Mouse (Mus musculus): ENCODE measurements around the gene Lrrc75a. TPM values are rescaled to one million over a fixed set of nuclear protein-coding genes. Genes with fewer than 3 reads are reported as not detected.

Lrrc75a gene
- polyA plus RNA-seq, 1 experiment from 2014 or later: 10.5 TPM

DNA sequence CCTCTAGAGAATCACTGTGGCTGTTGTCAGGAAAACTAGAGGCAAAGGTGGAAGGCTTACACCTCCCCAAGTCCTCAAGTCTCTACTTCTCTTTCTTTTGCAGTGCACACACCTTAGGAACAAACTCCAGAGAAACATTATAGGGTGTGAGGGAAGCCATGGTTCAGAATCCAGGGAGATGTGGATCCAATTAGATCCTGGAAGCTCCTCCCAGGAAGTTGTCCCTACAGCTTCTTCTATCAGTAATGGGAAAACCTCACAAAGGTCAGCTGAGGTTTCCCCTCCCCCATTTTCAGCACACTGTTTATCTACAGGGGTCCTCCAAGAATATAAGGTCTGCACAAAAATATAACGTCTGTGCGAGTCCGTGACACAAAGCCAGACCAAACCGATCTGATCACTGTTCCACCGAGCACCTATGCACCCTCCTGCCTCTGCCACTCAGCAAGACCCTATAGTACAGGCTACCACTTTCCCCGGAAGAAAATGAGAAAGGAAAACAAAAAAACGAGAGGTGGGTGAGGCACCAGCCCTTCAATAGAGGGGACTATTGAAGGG, 1.3 kb downstream of the Lrrc75a start:
- H3K36me3 ChIP-seq (ENCODE audit: control insufficient read depth, insufficient read depth, low read length): no peaks in the 10 kb centered on the region
- peak overlapping the region; percentile 99 for H3K4me2 ChIP-seq (ENCODE audit: low read depth, low read length)
- no peak overlapping the region for H3K9ac ChIP-seq (replicated peaks; ENCODE audit: low read depth, low read length)
- no peak overlapping the region for H3K27ac ChIP-seq (ENCODE audit: low read depth, low read length)
- ATAC-seq (ENCODE audit: low read depth): no peak
- no peaks in the 10 kb centered on the region for H3K9me3 ChIP-seq (ENCODE audit: control insufficient read depth, low read length)
- peaks cover 37% of the 10 kb centered on the region for H3K4me1 ChIP-seq (ENCODE audit: control insufficient read depth, insufficient read depth, low read length)
- 51% methylated on average over 7 of the region's 7 CpGs for WGBS
- H3K4me3 ChIP-seq (ENCODE audit: low read depth, low read length): peak overlapping the region; percentile 71
- no peaks in the 10 kb centered on the region for H3K27me3 ChIP-seq (ENCODE audit: control insufficient read depth, insufficient read depth, low read length)

DNA sequence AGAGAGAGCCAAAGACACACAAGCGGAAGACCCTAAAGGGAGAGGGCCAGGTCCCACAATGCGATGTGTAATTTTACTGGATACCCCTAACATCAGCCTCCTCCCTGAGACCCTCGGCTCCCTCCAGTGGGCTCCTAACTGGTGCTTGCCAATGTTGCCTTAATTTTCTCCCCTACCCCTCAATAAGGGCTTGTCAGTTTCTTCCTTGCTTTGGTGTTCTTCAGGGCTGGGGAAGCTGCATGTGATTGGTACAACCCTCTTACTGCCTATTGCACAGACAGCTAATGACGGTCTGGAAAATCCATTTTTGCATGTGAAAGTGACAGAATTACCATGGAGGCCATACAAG, 1.9 kb downstream of the Lrrc75a start:
- Histone ChIP-seq H3K4me3 (ENCODE audit: low read depth, low read length) (no peak overlapping the region; the same call in 1 of the 2 replicates), H3K9me3 (ENCODE audit: control insufficient read depth, low read length) (no peaks in the 10 kb centered on the region), H3K9ac (replicated peaks; ENCODE audit: low read depth, low read length) (no peak overlapping the region), H3K4me1 (ENCODE audit: control insufficient read depth, insufficient read depth, low read length) (peaks cover 37% of the 10 kb centered on the region), H3K27me3 (ENCODE audit: control insufficient read depth, insufficient read depth, low read length) (no peaks in the 10 kb centered on the region), H3K36me3 (ENCODE audit: control insufficient read depth, insufficient read depth, low read length) (no peaks in the 10 kb centered on the region), H3K4me2 (ENCODE audit: low read depth, low read length) (peak overlapping the region; percentile 99), H3K27ac (ENCODE audit: low read depth, low read length) (peak overlapping the region; percentile 28; the same call in 1 of the 2 replicates)
- no peak for ATAC-seq (ENCODE audit: low read depth)
- WGBS: 33% methylated on average over 4 of the region's 4 CpGs

DNA sequence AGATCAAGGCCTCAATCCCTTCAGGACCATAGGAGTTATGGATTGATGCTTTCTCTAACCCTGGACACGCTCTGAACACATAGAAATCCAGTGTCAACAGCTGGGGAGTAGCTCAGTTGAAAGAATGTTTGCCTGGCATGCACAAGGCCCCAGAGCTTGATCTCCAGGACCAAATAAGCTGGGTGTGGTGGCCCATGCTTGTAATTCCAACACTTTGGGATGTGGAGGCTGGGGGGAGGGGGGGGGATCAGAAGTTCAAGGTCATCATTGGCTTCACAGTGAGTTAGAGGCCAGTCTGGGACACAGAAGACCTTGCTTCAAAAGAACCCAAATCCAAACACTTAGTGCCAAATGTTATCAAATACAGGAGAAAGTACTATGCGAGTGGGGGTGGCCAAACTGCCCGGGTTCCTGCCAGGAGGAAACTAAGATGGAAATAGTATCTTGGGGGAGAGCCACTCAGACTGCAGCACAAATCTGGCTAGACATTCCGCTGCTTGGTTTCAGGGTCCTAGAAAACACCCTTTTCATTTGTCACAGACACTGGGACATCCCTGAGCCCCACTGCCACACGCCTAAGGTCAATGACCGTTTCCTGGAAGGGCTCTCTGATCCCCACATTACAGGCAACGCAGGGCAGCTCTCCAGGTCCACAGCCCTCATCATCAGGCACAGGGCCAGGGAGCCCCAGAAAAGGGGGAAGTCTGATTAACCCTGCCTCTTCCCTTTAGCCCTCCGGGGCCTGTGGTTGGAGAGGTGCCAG, 2.4 kb downstream of the Lrrc75a start:
- Histone ChIP-seq H3K9ac (replicated peaks; ENCODE audit: low read depth, low read length) (no peak overlapping the region), H3K27me3 (ENCODE audit: control insufficient read depth, insufficient read depth, low read length) (no peaks in the 10 kb centered on the region), H3K4me3 (ENCODE audit: low read depth, low read length) (no peak overlapping the region; the same call in 1 of the 2 replicates), H3K36me3 (ENCODE audit: control insufficient read depth, insufficient read depth, low read length) (no peaks in the 10 kb centered on the region), H3K9me3 (ENCODE audit: control insufficient read depth, low read length) (no peaks in the 10 kb centered on the region), H3K4me2 (ENCODE audit: low read depth, low read length) (peak overlapping the region; percentile 99), H3K4me1 (ENCODE audit: control insufficient read depth, insufficient read depth, low read length) (peaks cover 37% of the 10 kb centered on the region), H3K27ac (ENCODE audit: low read depth, low read length) (peak overlapping the region; percentile 28; the same call in 1 of the 2 replicates)
- ATAC-seq (ENCODE audit: low read depth): no peak
- WGBS: 34% methylated on average over 8 of the region's 8 CpGs

DNA sequence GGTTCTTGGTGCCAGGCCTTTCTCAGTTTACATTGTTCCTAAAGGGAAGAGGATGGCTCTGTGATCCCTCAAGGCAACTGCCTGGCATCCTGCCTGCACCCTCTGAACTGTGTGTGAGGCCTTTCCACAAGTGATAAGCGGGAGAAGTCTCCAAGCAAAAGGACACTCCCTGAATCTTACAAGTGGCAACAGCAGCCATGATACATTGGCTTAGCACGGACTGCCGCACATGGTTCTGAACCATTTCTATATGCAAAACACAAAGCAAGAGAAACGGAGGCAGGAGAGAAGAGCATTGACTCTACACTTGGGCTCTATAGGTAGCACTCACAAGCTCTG, 3.0 kb downstream of the Lrrc75a start:
- WGBS: 87% methylated on average over 4 of the region's 4 CpGs
- H3K4me3 ChIP-seq (ENCODE audit: low read depth, low read length): no peak overlapping the region
- ATAC-seq (ENCODE audit: low read depth): no peak
- no peaks in the 10 kb centered on the region for H3K27me3 ChIP-seq (ENCODE audit: control insufficient read depth, insufficient read depth, low read length)
- H3K4me2 ChIP-seq (ENCODE audit: low read depth, low read length): no peak overlapping the region
- H3K4me1 ChIP-seq (ENCODE audit: control insufficient read depth, insufficient read depth, low read length): peaks cover 37% of the 10 kb centered on the region
- H3K27ac ChIP-seq (ENCODE audit: low read depth, low read length): no peak overlapping the region; the same call in 1 of the 2 replicates
- H3K9ac ChIP-seq (replicated peaks; ENCODE audit: low read depth, low read length): no peak overlapping the region
- no peaks in the 10 kb centered on the region for H3K36me3 ChIP-seq (ENCODE audit: control insufficient read depth, insufficient read depth, low read length)
- H3K9me3 ChIP-seq (ENCODE audit: control insufficient read depth, low read length): no peaks in the 10 kb centered on the region

DNA sequence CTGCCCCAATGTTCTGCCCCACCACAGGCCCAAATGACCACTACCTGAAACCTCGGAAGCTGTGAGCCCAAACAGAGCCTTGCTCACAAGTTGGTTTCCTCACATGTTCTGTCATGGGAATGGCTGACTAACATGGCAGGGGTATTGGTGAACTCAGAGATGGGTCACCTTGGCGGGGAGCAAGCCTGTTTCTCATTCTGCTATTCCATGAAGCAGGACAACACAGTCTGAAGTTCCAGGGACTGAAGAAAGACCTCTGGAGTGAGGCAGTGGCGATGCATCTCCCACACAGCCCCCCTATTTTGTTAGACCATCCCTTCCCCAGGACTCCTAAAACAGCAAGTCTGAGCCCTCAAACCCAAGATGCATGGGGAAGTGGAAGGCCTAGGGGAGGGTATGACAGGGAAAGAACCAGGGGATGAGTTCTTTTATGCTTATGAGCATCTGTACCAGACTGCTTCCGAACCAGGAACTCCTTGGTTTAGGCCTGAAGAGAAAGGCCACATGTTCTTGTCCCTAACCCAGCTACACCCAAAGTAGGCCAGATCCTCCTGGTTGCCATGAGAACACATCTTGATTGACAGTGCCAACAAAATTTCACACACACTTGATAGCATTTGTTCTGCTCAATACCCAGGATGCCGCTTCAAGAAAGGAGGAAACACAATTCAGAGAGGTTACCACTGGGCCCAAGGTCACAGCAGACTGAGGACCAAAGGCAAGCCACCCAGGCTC, 3.6 kb downstream of the Lrrc75a start:
- 90% methylated on average over 5 of the region's 5 CpGs for WGBS
- Histone ChIP-seq H3K9ac (replicated peaks; ENCODE audit: low read depth, low read length) (no peak overlapping the region), H3K27ac (ENCODE audit: low read depth, low read length) (no peak overlapping the region), H3K36me3 (ENCODE audit: control insufficient read depth, insufficient read depth, low read length) (no peaks in the 10 kb centered on the region), H3K27me3 (ENCODE audit: control insufficient read depth, insufficient read depth, low read length) (no peaks in the 10 kb centered on the region), H3K4me3 (ENCODE audit: low read depth, low read length) (no peak overlapping the region), H3K4me1 (ENCODE audit: control insufficient read depth, insufficient read depth, low read length) (peaks cover 37% of the 10 kb centered on the region), H3K4me2 (ENCODE audit: low read depth, low read length) (no peak overlapping the region), H3K9me3 (ENCODE audit: control insufficient read depth, low read length) (no peaks in the 10 kb centered on the region)
- no peak for ATAC-seq (ENCODE audit: low read depth)

DNA sequence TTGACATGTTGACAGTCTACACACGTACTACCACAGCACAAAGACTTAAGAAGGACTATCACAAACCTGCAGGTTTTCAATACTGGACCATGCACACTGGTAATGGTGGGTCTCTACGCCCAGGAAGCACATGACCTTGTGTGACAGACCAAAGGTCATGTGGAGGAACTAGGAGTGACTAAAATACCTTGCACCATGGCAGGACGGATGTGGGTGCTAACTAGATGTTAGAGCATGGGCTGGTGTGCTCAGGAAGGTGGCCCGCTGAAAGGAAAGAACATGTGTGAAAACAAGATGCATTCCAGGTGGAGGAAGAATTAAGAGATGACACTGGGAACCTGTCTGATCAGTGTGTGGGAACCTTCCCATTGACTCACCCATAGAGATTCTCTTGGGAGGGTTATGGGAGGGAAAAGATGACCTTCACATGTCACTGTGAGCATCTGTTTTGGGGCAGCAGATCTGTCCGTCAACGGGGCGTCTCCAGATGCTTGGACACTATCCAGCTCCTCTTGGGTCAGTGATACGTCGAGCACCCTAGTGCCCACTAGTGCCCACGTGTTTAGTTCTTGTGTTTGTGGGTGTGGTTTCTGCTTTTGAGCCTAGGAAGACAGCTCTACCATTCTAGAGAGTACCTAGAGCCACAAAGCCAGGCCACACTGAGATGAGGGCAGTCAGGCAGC, 4.5 kb downstream of the Lrrc75a start:
- peaks cover 33% of the 10 kb centered on the region for H3K4me1 ChIP-seq (ENCODE audit: control insufficient read depth, insufficient read depth, low read length)

DNA sequence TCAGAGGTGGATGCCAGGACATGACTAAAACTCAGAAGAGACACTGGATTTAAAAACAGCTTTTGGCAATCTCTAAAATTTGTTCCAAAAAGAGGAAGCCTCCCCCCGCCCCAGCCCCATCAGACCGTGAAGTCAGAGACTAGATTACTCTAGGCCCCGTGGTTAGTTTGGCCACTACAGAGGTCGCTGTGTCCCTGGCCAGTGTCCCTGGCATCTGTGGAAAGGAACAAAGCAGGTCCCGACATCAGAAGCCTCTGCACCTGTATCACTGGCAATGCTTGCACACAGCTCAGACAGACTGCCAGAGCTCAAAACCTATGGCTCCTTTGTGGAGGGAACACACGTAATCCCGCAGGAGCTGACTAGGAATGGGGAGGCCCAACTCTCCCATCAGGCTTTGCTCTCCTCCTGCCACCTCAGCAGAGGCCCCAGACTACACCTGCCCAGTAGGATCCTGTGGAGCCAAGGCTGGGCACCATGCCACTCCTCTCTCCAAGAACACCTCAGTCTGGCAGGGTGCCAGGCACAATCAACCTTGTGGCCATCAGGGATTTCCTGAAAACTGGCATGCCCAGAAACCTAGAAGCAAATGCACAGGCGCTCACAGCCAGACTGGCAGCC, 5.2 kb downstream of the Lrrc75a start:
- Histone ChIP-seq H3K27ac (ENCODE audit: low read depth, low read length) (peak overlapping the region; percentile 44; the same call in 1 of the 2 replicates), H3K9ac (replicated peaks; ENCODE audit: low read depth, low read length) (no peak overlapping the region), H3K36me3 (ENCODE audit: control insufficient read depth, insufficient read depth, low read length) (no peaks in the 10 kb centered on the region), H3K4me3 (ENCODE audit: low read depth, low read length) (no peak overlapping the region), H3K27me3 (ENCODE audit: control insufficient read depth, insufficient read depth, low read length) (no peaks in the 10 kb centered on the region), H3K4me2 (ENCODE audit: low read depth, low read length) (no peak overlapping the region), H3K9me3 (ENCODE audit: control insufficient read depth, low read length) (no peaks in the 10 kb centered on the region), H3K4me1 (ENCODE audit: control insufficient read depth, insufficient read depth, low read length) (peaks cover 33% of the 10 kb centered on the region)
- no peak for ATAC-seq (ENCODE audit: low read depth)
- WGBS: 77% methylated on average over 8 of the region's 8 CpGs

More for the DNA sequence above, 4.5 kb downstream of the Lrrc75a start:
- no peak for ATAC-seq (ENCODE audit: low read depth)
- Histone ChIP-seq H3K27me3 (ENCODE audit: control insufficient read depth, insufficient read depth, low read length) (no peaks in the 10 kb centered on the region), H3K9me3 (ENCODE audit: control insufficient read depth, low read length) (no peaks in the 10 kb centered on the region), H3K9ac (replicated peaks; ENCODE audit: low read depth, low read length) (no peak overlapping the region), H3K27ac (ENCODE audit: low read depth, low read length) (peak overlapping the region; percentile 44; the same call in 1 of the 2 replicates), H3K36me3 (ENCODE audit: control insufficient read depth, insufficient read depth, low read length) (no peaks in the 10 kb centered on the region), H3K4me2 (ENCODE audit: low read depth, low read length) (no peak overlapping the region), H3K4me3 (ENCODE audit: low read depth, low read length) (no peak overlapping the region)
- 81% methylated on average over 10 of the region's 10 CpGs for WGBS

DNA sequence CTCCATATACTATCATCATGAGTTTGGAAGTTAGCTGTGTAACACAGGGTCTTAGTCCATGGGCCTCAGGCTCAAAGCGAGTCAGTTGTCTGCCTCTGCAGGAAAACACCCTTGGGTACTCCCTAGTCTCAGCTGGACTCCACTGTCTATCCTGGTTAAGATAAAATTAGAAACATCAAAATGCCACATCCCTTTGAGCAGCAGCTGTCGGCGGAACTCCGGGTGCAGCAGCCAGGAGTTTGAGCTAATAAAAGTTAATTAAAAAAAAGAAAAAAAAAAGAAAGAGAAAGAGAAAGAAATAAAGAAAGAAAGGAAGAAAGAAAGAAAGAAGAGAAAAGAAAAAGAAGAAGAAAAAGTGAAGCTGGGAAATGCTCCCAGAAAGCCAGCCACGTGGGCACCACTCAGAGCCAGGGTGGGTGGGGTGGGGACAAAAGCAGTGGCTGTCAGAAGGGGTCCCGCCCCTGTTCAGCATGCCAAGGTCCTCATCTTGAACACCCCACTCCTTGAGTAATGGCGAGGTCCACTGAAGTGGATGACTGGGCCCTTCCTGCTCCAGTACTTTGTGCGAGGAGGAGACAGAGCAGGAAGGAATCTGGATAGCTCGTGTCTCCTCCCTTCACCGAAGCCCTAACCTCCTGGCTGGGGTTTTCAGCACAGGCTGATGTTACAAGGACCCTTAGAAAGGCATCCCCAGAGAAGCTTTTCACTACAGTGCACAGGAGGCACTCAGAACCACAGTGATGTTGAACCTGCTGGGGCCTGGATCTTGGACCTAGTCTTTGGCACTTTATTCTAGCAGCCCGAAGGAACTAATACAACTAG, 6.1 kb downstream of the Lrrc75a start:
- WGBS: 49% methylated on average over 11 of the region's 11 CpGs

More for the DNA sequence above, 6.1 kb downstream of the Lrrc75a start:
- H3K4me2 ChIP-seq (ENCODE audit: low read depth, low read length): no peak overlapping the region
- no peaks in the 10 kb centered on the region for H3K9me3 ChIP-seq (ENCODE audit: control insufficient read depth, low read length)
- H3K27me3 ChIP-seq (ENCODE audit: control insufficient read depth, insufficient read depth, low read length): no peaks in the 10 kb centered on the region
- H3K4me1 ChIP-seq (ENCODE audit: control insufficient read depth, insufficient read depth, low read length): peaks cover 25% of the 10 kb centered on the region
- H3K36me3 ChIP-seq (ENCODE audit: control insufficient read depth, insufficient read depth, low read length): no peaks in the 10 kb centered on the region
- ATAC-seq (ENCODE audit: low read depth): no peak
- no peak overlapping the region for H3K9ac ChIP-seq (replicated peaks; ENCODE audit: low read depth, low read length)
- no peak overlapping the region for H3K4me3 ChIP-seq (ENCODE audit: low read depth, low read length)
- H3K27ac ChIP-seq (ENCODE audit: low read depth, low read length): no peak overlapping the region
